14 mouse cellular contexts compared by ENCODE assay signal in genomic region chr4:132167436-132167835, GRCm38 (mm10).
"Had no signal": no experiment of that assay in that cellular context is flagged by ENCODE, and none has a peak within 500 bp of the region (broad histone marks: within the 10 kb centered on the region; RNA-seq: fewer than 3 reads in every experiment).

No protein-coding gene starts in this region.

- H3K9ac ChIP-seq: limb, embryonic 12.5 days; liver, embryonic 14.5 days; lung, embryonic 14.5 days; midbrain, embryonic 15.5 days had no signal

- H3K9me3 ChIP-seq: limb, embryonic 12.5 days; midbrain, embryonic 15.5 days had no signal

- DNase-seq: kidney, adult 18-20 months; kidney, postnatal 10 days; kidney, postnatal 4 days; liver; lung, embryonic 14.5 days; lung, postnatal 14 days; right cerebral cortex, postnatal 14 days; thymus, postnatal 36 days had no signal

- H3K27ac ChIP-seq: layer of hippocampus, adult 2 months; limb, embryonic 12.5 days; liver, embryonic 14.5 days; midbrain, embryonic 15.5 days had no signal

- ATAC-seq: midbrain, embryonic 15.5 days had no signal

- H3K27me3 ChIP-seq: limb, embryonic 12.5 days; midbrain, embryonic 15.5 days had no signal

- H3K4me3 ChIP-seq: layer of hippocampus, adult 2 months; limb, embryonic 12.5 days; megakaryocyte, embryonic 14.5 days; midbrain, embryonic 15.5 days had no signal

- H3K36me3 ChIP-seq: limb, embryonic 12.5 days; midbrain, embryonic 15.5 days had no signal

- H3K4me2 ChIP-seq: limb, embryonic 12.5 days; lung, embryonic 14.5 days; midbrain, embryonic 11.5 days; midbrain, embryonic 15.5 days had no signal
